Comparison of ENCODE assay signal across 12 mouse cellular contexts in the genomic region with DNA sequence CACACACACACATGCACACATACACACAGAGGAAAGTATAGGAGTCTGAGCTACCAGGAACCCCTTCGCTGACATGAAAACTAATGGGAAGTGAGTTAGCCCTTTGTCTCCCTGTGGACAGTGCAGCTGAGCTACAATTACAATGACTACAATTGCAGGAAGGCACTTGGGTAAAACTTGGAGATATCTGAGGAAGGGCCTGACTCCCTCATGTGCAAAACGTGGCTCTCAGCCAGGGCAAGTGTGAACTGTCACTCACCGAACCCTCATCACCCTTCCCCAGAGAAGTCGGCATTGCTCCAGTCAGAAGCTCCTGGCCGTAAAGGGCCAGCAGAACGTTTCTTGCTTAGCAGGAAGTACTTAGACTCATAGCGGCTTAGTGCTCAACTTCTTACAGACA.
DNase-seq lines count a peak whose midpoint lies in the region; ATAC-seq and TF ChIP-seq lines count a peak whose summit lies in the region.
"Had no signal": no experiment of that assay in that cellular context is flagged by ENCODE, and none has a peak within 500 bp of the region (broad histone marks: within the 10 kb centered on the region; RNA-seq: fewer than 3 reads in every experiment).

No protein-coding gene starts in this region.

- H3K27ac ChIP-seq in intestine, embryonic 16.5 days (ENCODE audit: low read length): no peak overlapping the region
- H3K27ac ChIP-seq in intestine, postnatal 0 days (ENCODE audit: low read depth, low read length): no peak overlapping the region
- peak overlapping the region; percentile 65 for H3K27ac ChIP-seq in heart, embryonic 15.5 days
- H3K27ac ChIP-seq: forebrain, embryonic 15.5 days; macrophage had no signal

- H3K36me3 ChIP-seq in intestine, embryonic 16.5 days (ENCODE audit: control insufficient read depth, insufficient read depth, low read length): no peaks in the 10 kb centered on the region
- no peaks in the 10 kb centered on the region for H3K36me3 ChIP-seq in intestine, postnatal 0 days (ENCODE audit: control insufficient read depth, insufficient read depth)
- H3K36me3 ChIP-seq in heart, embryonic 15.5 days: no peaks in the 10 kb centered on the region
- H3K36me3 ChIP-seq: forebrain, embryonic 15.5 days had no signal

- no peaks in the 10 kb centered on the region for H3K9me3 ChIP-seq in intestine, embryonic 16.5 days (ENCODE audit: control insufficient read depth, low read length)
- no peaks in the 10 kb centered on the region for H3K9me3 ChIP-seq in intestine, postnatal 0 days (ENCODE audit: control insufficient read depth)
- H3K9me3 ChIP-seq in heart, embryonic 15.5 days (replicated peaks): no peaks in the 10 kb centered on the region
- H3K9me3 ChIP-seq: forebrain, embryonic 15.5 days had no signal

- 43% methylated on average over 7 of the region's 7 CpGs for WGBS in intestine, embryonic 16.5 days
- WGBS in intestine, postnatal 0 days: 54% methylated on average over 7 of the region's 7 CpGs
- 25% methylated on average over 7 of the region's 7 CpGs for WGBS in heart, embryonic 15.5 days

- H3K4me1 ChIP-seq in intestine, embryonic 16.5 days (ENCODE audit: control insufficient read depth, insufficient read depth, low read length): no peaks in the 10 kb centered on the region
- no peaks in the 10 kb centered on the region for H3K4me1 ChIP-seq in intestine, postnatal 0 days (replicated peaks; ENCODE audit: control insufficient read depth, insufficient read depth, low read length)
- peaks cover 15% of the 10 kb centered on the region for H3K4me1 ChIP-seq in heart, embryonic 15.5 days (replicated peaks)

- no peak overlapping the region for H3K4me2 ChIP-seq in intestine, embryonic 16.5 days (ENCODE audit: low read depth, low read length)
- no peak overlapping the region for H3K4me2 ChIP-seq in intestine, postnatal 0 days (replicated peaks; ENCODE audit: low read depth)
- no peak overlapping the region for H3K4me2 ChIP-seq in heart, embryonic 15.5 days
- H3K4me2 ChIP-seq: forebrain, embryonic 15.5 days had no signal

- ATAC-seq in intestine, embryonic 16.5 days: 0 out of 2 replicates have a peak, but pooled peaks have one; percentile 36
- no peak for ATAC-seq in intestine, postnatal 0 days
- ATAC-seq in heart, embryonic 15.5 days (replicated peaks; ENCODE audit: insufficient number of reproducible peaks, insufficient read depth, low FRiP score, low read depth): peak; percentile 76
- ATAC-seq: forebrain, embryonic 15.5 days had no signal

- H3K4me3 ChIP-seq in intestine, embryonic 16.5 days (ENCODE audit: low read length): no peak overlapping the region
- no peak overlapping the region for H3K4me3 ChIP-seq in intestine, postnatal 0 days (ENCODE audit: low read depth, low read length)
- H3K4me3 ChIP-seq in heart, embryonic 15.5 days: no peak overlapping the region
- H3K4me3 ChIP-seq: forebrain, embryonic 15.5 days had no signal

- H3K9ac ChIP-seq in intestine, embryonic 16.5 days (ENCODE audit: low read depth, low read length): no peak overlapping the region
- H3K9ac ChIP-seq in intestine, postnatal 0 days (ENCODE audit: low read depth, low read length): no peak overlapping the region
- no peak overlapping the region for H3K9ac ChIP-seq in heart, embryonic 15.5 days
- H3K9ac ChIP-seq: forebrain, embryonic 15.5 days had no signal

- DNase-seq in heart, adult 11 months: peak; percentile 97
- DNase-seq in kidney, postnatal 36 days: peak; percentile 20 to 58
- no peak for DNase-seq in cerebellum, postnatal 25 days
- DNase-seq in cerebellum, adult 9-11 months: no peak
- no peak for DNase-seq in cerebellum, postnatal 36 days
- DNase-seq: adrenal gland, adult 8-10 months; cerebellum, adult 11 months had no signal

- no peaks in the 10 kb centered on the region for H3K27me3 ChIP-seq in intestine, embryonic 16.5 days (replicated peaks; ENCODE audit: control insufficient read depth, insufficient read depth, low read length)
- no peaks in the 10 kb centered on the region for H3K27me3 ChIP-seq in intestine, postnatal 0 days (replicated peaks; ENCODE audit: control insufficient read depth, insufficient read depth, low read length)
- peaks cover 52% of the 10 kb centered on the region for H3K27me3 ChIP-seq in heart, embryonic 15.5 days
- H3K27me3 ChIP-seq: forebrain, embryonic 15.5 days had no signal

- TF ChIP-seq CTCF in intestine, postnatal 0 days (IDR thresholded peaks at IDR 0.05; ENCODE audit: low read depth): no peak

Comparison
In these comparisons a context has a peak if more than half of its experiments do, and no peak if none do; other contexts are left out.
1. DNase-seq: peak in heart, adult 11 months (single experiment) and kidney, postnatal 36 days (2 of 2); none in cerebellum, postnatal 25 days (0 of 2), cerebellum, adult 9-11 months (single experiment) and cerebellum, postnatal 36 days (0 of 2).